Mouse (Mus musculus) common myeloid progenitor, adult 5-6 weeks (primary cell): ENCODE data around the gene Unc13a. TPM values are rescaled to one million over a fixed set of nuclear protein-coding genes. Genes with fewer than 3 reads are reported as not detected.

Experiments
- ATAC-seq: replicated peaks from 2 replicates; pipeline ENCODE4 v1.8.0; 2016; ENCODE audit warnings: low read depth, mild to moderate bottlenecking, moderate TSS enrichment, inconsistent platforms; ENCODE audit not compliant: poor library complexity, severe bottlenecking
- total RNA-seq: library from RNA; stranded (forward); fragments of 200-1000, 187-1606 nt; gene quantifications from 2 replicates; pipeline ENCODE4 v1.2.3, GENCODE M21; 2017

Unc13a gene
- total RNA-seq, 1 experiment from 2014 or later, result 0.46 TPM

DNA sequence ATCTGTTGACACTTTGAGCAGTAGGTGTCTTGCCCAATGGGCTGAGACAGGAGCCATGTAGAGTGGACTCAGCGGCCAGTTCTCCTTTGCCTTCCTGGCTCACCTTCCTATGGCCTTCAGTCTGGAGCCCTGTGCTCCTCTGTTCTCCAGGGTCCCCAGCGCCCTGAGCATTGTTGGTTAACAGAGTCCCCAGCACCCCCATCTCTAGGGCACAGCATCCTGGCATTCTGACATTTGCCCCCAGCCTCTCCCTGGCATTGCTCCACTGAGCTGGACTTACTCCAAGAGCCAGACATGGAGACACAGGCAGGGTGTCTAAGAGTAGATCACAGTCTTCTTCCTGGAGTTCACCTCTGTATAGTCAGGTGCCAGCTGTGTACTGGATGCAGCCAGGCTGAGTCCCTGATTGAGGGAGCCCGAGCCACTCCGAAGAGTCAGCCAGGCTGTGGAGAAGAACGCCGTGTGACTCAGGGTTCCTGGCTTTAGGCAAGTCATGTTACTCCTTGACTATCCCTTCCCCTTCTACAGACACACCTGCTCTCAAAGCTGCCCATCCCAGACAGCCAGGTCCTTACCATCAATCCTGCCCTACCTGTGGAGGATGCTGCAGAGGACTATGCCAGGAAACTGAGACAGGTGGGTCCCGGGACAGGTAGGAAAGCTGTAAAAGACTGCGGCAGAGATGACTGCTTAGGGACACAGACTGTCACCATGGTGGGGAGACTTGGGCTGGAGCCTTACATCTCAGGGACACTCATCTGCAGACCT is 77.8 kb downstream of the Unc13a start:
- ATAC-seq, result no peak

DNA sequence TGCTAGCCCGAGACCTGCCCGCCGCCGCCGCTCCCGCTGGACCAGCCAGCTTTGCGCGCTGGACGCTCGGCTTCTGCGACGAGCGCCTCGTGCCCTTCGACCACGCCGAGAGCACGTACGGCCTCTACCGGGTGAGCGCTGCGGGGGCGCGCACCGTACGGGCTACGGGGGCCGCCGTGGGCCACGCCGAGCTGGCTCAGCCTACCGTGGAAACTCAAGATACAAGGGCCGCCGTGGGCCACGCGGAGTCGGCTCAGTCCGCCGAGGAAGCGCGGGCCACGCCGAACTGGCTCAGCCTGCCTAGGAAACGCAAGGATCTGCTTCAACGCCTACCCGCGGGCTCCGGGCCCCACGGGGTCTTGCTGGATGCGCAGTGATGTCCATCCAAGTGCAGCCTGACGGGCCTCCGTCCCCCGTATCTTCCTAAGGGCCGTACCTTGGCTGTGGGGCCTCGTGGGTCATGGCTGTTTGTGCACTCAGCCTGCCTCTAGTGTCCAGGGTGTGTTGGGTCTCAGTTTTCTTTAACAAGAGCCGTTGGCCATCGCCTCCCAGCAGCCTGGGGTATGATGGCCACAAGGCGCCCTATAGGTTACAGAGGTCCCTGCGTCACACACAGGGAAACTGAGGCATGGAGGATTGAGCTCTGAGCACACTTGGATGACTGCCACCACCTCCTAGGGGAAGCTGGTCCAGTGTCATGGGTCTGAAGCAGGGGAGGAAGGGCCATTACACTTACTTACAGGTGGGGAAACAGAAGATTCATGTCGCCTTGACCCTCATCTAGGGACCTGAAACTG is 79.0 kb downstream of the Unc13a start:
- ATAC-seq, result no peak

DNA sequence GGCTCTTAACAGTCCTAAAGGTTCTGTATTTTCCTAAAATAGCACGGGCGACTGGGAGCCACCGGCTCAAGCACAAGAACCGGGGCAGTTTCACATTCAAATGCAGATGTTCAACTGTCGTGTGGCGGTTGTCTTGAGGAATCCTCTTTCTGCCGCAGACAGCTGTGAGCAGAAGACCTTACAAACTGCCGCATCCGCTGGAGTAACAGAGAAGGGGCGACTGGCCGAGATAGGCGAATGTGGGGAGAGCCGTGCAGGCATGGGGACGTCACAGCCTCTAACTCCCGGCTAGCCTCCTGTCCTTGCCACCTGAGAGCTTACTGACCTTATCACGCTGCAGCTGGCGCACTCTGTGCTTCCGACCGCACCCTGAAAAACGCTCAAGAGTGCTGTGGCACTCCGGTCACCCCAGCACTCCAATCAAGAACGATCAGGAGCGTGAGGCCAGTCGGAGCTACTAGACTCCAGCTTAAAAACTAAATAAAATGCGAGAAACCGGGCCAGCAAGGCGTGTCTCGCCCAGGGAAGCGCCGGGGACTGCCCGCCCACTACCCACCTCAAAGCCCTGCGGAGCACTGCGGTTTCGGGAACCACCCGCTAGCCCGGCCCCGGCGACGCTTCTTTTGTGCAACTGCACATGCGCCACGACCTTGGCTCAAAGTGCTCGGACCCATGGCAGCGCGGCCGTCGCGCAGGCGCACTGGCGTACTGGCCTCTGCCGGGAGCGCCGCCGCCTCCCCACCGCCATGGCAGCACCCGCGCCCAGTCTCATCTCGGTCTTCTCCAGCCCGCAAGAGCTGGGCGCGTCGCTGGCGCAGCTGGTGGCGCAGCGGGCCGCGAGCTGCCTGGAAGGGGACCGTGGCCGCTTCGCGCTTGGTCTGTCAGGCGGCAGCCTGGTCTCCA is 79.8 kb downstream of the Unc13a start, which contains the start of gene Pgls:
Pgls (plus strand) TSS at position 706 of the 903 bp plus-strand sequence.
- ATAC-seq, result peak; percentile 70

DNA sequence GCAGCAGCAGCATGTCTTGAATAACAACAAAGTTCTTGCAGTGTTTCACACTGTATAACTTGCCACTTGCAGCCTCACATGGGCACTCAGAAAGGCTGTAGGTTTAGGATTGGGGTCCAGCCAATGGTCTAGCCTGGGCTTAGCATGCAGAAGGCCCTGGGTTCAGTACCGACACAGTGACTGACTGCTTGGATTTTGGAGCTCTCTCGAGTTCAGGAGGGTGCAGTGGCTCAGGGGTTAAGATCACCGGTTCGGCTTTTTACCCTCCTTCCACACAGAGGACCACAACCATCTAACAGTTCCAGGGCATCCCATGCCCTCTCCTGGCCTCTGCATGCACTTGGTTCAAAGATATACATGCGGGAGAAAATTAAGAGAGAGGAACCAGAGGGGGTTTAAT is 80.5 kb downstream of the Unc13a start:
- no peak for ATAC-seq

DNA sequence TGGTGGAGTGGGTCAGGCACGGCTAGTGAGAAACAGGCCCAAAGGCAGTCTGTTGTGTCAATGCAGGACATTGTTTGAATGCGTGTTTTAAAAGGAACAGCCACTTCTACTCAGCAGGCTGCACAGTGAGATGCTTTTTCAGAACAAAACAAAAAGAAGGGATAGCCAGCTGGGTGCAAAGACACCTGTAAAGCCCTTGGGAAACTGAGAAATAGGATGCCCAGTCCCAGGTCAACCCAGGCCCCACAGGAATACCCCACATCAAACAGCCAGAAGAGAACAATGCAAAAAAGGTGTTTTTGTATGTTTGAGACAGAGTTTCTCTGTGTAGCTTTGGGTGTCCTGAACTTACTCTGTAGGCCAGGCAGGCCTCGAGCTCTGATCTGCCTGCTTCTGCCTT is 82.8 kb downstream of the Unc13a start:
- ATAC-seq, result no peak

DNA sequence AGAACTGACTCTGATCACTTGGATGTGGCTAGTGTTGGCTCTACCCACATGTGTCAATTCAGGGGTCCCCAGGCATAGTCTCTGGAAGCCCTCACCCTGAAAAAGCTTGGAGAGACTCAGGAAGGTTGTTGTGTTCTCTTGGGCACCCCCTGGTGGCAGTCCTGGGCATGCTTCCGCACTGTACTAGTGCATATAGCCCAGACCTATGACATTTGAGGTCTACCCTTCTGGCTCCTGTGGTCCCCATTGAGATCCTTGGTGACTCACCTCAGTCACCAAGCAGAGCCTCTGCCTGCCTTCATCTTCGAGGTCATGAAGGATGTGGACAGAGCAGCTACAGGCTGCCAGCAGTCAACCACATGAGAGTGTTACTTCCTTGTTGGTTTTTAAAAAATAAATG is 84.7 kb downstream of the Unc13a start:
- 0 out of 2 replicates have a peak, but pooled peaks have one; percentile 16 for ATAC-seq

DNA sequence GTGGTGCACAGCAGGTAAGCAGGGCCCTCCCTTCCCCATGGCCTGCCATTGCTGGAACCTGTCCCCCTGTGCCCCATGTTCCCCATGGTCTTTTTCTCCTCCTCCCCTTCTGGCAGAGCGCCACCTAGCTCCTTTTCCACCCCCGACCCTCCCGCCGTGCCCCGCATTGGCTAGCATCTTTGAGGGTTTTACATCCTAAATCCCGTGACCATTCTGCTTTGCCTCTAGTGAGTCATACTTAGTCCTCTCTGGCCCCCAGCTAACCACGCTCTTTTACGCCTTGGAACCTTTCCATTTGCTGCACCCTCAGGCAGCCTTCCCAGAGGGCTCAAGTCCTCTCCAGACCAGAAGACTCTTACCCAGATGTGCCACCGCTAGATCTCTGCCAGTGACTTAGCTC is 91.4 kb downstream of the Unc13a start:
- ATAC-seq, result no peak

DNA sequence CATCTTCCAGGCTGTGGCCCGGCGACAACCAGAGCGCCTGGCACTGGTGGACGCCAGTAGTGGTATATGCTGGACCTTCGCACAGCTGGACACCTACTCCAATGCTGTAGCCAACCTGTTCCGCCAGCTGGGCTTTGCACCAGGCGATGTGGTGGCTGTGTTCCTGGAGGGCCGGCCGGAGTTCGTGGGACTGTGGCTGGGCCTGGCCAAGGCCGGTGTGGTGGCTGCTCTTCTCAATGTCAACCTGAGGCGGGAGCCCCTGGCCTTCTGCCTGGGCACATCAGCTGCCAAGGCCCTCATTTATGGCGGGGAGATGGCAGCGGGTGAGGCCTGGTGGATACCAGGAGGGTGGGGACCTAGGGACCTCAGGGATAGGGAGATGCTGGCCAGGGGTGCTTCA is 92.1 kb downstream of the Unc13a start:
- no peak for ATAC-seq

DNA sequence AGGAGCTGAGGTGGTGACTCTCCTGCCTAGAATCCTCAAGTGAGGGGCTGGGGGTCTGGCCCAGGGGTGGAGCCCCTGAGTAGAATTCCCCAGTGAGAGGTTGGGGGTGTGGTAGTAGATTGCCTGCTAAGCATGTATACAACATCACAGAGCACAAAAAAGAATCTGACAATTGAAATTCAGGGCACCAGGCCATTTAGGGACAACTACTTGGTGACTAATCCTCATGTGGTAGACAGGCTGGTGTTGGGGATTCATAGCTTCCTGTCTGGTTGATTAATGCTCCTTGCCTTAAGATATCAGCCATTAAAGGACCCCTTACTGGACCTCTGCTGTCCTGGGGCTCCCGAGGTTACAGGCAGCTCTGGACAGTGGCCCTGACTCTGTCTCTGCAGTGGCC is 92.5 kb downstream of the Unc13a start:
- ATAC-seq, result no peak

DNA sequence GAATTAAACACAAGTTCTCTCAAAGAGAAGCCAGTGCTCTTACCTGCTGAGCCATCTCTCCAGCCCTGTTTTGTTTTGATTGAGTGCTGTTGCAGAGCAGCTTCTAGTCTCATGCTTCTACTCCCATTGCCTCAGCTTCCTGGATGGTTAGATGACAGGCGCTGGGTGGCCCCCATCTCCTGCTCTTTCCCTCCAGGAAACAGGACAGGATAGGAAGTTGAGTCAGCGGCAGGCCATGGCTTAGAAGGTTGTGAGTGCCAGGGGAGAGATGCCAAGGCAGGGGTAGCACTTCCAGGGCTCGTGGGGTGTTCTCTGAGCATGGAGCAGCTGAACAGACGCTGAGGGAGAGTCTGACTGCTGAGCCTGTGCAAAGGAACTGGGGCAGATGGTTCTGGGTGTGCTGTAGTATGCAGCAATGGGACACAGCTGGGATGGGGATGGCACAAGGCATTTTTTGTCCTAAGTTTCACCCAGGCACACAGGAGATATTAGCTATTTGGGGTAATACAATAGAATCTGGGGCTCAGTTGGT is 93.6 kb downstream of the Unc13a start:
- no peak for ATAC-seq

DNA sequence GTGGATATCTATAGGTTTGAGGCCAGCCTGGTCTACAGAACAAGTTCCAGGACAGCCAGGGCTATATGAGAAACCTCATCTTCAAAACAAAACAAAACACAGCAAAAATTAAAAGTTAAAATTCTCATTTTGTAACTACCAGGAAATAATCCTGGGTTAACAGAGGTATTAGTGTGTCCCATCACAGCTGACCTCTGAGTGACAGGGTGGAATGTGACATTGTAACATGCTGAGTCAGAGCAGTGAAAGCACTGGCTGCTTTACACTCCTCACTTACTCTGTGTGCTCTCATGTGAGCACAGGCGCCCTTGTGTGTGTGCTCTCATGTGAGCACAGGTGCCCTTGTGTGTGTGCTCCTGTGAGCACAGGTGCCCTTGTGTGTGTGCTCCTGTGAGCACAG is 96.5 kb downstream of the Unc13a start:
- ATAC-seq, result no peak

DNA sequence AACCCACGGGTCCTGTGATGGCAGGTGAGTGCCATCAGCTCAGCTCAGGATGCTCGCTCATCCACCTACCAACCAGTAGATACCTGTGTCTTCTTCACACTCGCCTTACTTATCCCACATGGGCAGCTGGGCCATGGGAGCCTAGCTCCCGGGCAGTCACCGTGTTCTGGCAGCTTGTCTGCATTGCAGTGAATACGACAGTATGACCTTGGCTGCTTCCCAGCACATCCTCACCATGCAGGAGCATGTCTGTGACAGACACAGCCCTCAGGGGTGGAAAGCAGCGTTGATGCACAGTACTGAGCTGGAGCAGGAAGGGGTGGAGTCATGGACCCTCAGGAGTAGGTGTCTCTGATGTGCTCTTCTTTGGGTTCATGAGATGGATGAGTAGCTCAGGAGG is 97.1 kb downstream of the Unc13a start:
- no peak for ATAC-seq

Other genes starting within 250 kb of the Unc13a start
- 6.5 and 13.3 TPM in 2 replicates for gene Abhd8, start 208.1 kb downstream of the Unc13a start, total RNA-seq
- 79.0 and 80.0 TPM in 2 replicates for gene Mrpl34, start 206.8 kb downstream of the Unc13a start, total RNA-seq
- 9.6 and 17.6 TPM in 2 replicates for gene Dda1, start 202.6 kb downstream of the Unc13a start, total RNA-seq
- gene Ano8, start 185.8 kb downstream of the Unc13a start, total RNA-seq, result 5.4 and 6.6 TPM in 2 replicates
- gene Gtpbp3, start 183.7 kb downstream of the Unc13a start, total RNA-seq, result 22.6 and 22.7 TPM in 2 replicates
- 3.0 and 3.6 TPM in 2 replicates for gene Plvap, start 160.0 kb downstream of the Unc13a start, total RNA-seq
- gene Ccdc194, start 146.0 kb downstream of the Unc13a start, total RNA-seq, result not detected in 2 replicates
- gene Bst2, start 134.3 kb downstream of the Unc13a start, total RNA-seq, result 35.4 and 49.8 TPM in 2 replicates
- 84.7 and 86.2 TPM in 2 replicates for gene Mvb12a, start 128.8 kb downstream of the Unc13a start, total RNA-seq
- gene Tmem221, start 112.9 kb downstream of the Unc13a start, total RNA-seq, result not detected in 2 replicates
- gene Nxnl1, start 105.2 kb downstream of the Unc13a start, total RNA-seq, result not detected in 2 replicates
- gene Slc27a1, start 102.9 kb downstream of the Unc13a start, total RNA-seq, result 6.8 and 9.5 TPM in 2 replicates
- 116 and 131 TPM in 2 replicates for gene Pgls, start 79.6 kb downstream of the Unc13a start, total RNA-seq
- gene Fam129c, start 74.1 kb downstream of the Unc13a start, total RNA-seq, result 0.97 and 2.3 TPM in 2 replicates
- gene Colgalt1, start 60.8 kb downstream of the Unc13a start, total RNA-seq, result 64.6 and 75.2 TPM in 2 replicates
- 9.4 and 14.1 TPM in 2 replicates for gene Jak3, start 4.5 kb upstream of the Unc13a start, total RNA-seq
- gene Insl3, start 17.5 kb upstream of the Unc13a start, total RNA-seq, result 3.4 and 3.5 TPM in 2 replicates
- gene B3gnt3, start 30.0 kb upstream of the Unc13a start, total RNA-seq, result 0.23 TPM in 1 of 2 replicates, not detected in the other
- 64.3 and 91.5 TPM in 2 replicates for gene Fcho1, start 54.0 kb upstream of the Unc13a start, total RNA-seq
- gene Zfp709, start 210.3 kb upstream of the Unc13a start, total RNA-seq, result 7.5 and 8.8 TPM in 2 replicates
- 8.7 and 8.8 TPM in 2 replicates for gene Zfp882, start 236.9 kb upstream of the Unc13a start, total RNA-seq
- 12.7 and 13.5 TPM in 2 replicates for gene Zfp617, start 236.9 kb upstream of the Unc13a start, total RNA-seq